Mouse (Mus musculus) urinary bladder, adult 2 months (tissue): ENCODE data around the gene Gm26602. TPM values are rescaled to one million over a fixed set of nuclear protein-coding genes. Genes with fewer than 3 reads are reported as not detected.
"Not testable (repeated sequence)": the region's sequence is repeated elsewhere in the genome, so short reads cannot be mapped to it uniquely, and the experiment has no call there.

Experiments
- DNase-seq: peaks from one replicate; pipeline ENCODE4 v3.0.0; 2022; ENCODE audit warnings: low spot score
- polyA plus RNA-seq: library from polyadenylated mRNA; depleted of rRNA; stranded (reverse); fragments of >200 nt; gene quantifications from 2 replicates; pipeline ENCODE4 v1.2.3, GENCODE M21; 2012

The Gm26602 gene
- polyA plus RNA-seq, 1 experiment = not detected

- DNase-seq = not testable (repeated sequence)
Observed at GRCm38 (mm10) chr10:79884938-79885337, 25.7 kb upstream of the Gm26602 start.

- DNase-seq = no peak
Observed at GRCm38 (mm10) chr10:79886054-79886453, 24.6 kb upstream of the Gm26602 start, which contains the start of gene Elane. Gene Elane (plus strand): TSS chr10:79886247.

GRCm38 (mm10) chr10:79886611-79887010, 24.0 kb upstream of the Gm26602 start:
- no peak for DNase-seq

- no peak for DNase-seq
Observed at GRCm38 (mm10) chr10:79889386-79889785, 21.3 kb upstream of the Gm26602 start.

- no peak for DNase-seq
Observed at GRCm38 (mm10) chr10:79890670-79891069, 20.0 kb upstream of the Gm26602 start, which contains the start of gene Cfd. Gene Cfd (plus strand): TSS chr10:79890853.

- DNase-seq = peak; percentile 68
Observed at GRCm38 (mm10) chr10:79892451-79893118, 18.1 kb upstream of the Gm26602 start.

GRCm38 (mm10) chr10:79896306-79896705, 14.3 kb upstream of the Gm26602 start:
- DNase-seq = no peak

GRCm38 (mm10) chr10:79896814-79897213, 13.8 kb upstream of the Gm26602 start:
- DNase-seq = no peak

GRCm38 (mm10) chr10:79897316-79898245, 13.1 kb upstream of the Gm26602 start:
- no peak for DNase-seq

- DNase-seq = no peak
Observed at GRCm38 (mm10) chr10:79900951-79901410, 9.7 kb upstream of the Gm26602 start.

GRCm38 (mm10) chr10:79906712-79907111, 3.9 kb upstream of the Gm26602 start:
- no peak for DNase-seq

GRCm38 (mm10) chr10:79907415-79907814, 3.2 kb upstream of the Gm26602 start:
- DNase-seq = no peak

- peak; percentile 97 for DNase-seq
Observed at GRCm38 (mm10) chr10:79908167-79909091, 2.2 kb upstream of the Gm26602 start, which contains the start of gene Med16. Gene Med16 (minus strand): TSS chr10:79908923.

- DNase-seq = no peak
Observed at GRCm38 (mm10) chr10:79909092-79909922, 1.3 kb upstream of the Gm26602 start.

GRCm38 (mm10) chr10:79912412-79912811, 1.8 kb downstream of the Gm26602 start:
- no peak for DNase-seq

- no peak for DNase-seq
Observed at GRCm38 (mm10) chr10:79914131-79914947, 3.7 kb downstream of the Gm26602 start.

- DNase-seq = no peak
Observed at GRCm38 (mm10) chr10:79914948-79915596, 4.4 kb downstream of the Gm26602 start.

GRCm38 (mm10) chr10:79916081-79916480, 5.4 kb downstream of the Gm26602 start:
- no peak for DNase-seq
